Mouse (Mus musculus) gastrocnemius, postnatal 36 days (tissue): ENCODE results near the gene Dmrta2. TPM values are rescaled to one million over a fixed set of nuclear protein-coding genes. Genes with fewer than 3 reads are reported as not detected.

Source experiments
- DNase-seq, 2 experiments: peaks; one replicate each; pipeline ENCODE4 v3.0.0; 2022
- intact Hi-C: fragments of 180-260 bp; cut with DNase I; formaldehyde crosslinking; loops from one replicate; pipeline ENCODE4 v1.15.1; 2025
- long read RNA-seq, 2 experiments: library from polyadenylated mRNA; stranded (forward); transcript quantifications; one replicate each; pipeline ENCODE4 v2.0.0; 2021
- total RNA-seq, 2 experiments: library from RNA; stranded (reverse); gene quantifications; 2 replicates each; pipeline ENCODE4 v1.2.3; 2021

Dmrta2 gene
- not detected for total RNA-seq
- long read RNA-seq, experiment 1, result 0 reads
- long read RNA-seq, experiment 2, result 0 reads

GRCm38 (mm10) chr4:109977148-109978067 is at the start of gene Dmrta2:
Gene Dmrta2 (plus strand): TSS chr4:109978053.
- DNase-seq, result no peak
- intact Hi-C loops, result no loop called here

- DNase-seq, result no peak
- intact Hi-C loops, result no loop called here
Observed at GRCm38 (mm10) chr4:109929058-109929457, 48.8 kb upstream of the Dmrta2 start.

GRCm38 (mm10) chr4:109930445-109930844 is 47.4 kb upstream of the Dmrta2 start:
- intact Hi-C loops, result no loop called here
- DNase-seq, result no peak

GRCm38 (mm10) chr4:109930935-109931334 is 46.9 kb upstream of the Dmrta2 start:
- intact Hi-C loops, result no loop called here
- DNase-seq, result no peak

- no peak for DNase-seq
- intact Hi-C loops, result no loop called here
Observed at GRCm38 (mm10) chr4:109936557-109936956, 41.3 kb upstream of the Dmrta2 start.

- intact Hi-C loops, result no loop called here
Observed at GRCm38 (mm10) chr4:109939291-109939690, 38.6 kb upstream of the Dmrta2 start.

GRCm38 (mm10) chr4:109945554-109945953 is 32.3 kb upstream of the Dmrta2 start:
- DNase-seq, result no peak
- intact Hi-C loops, result no loop called here

More at GRCm38 (mm10) chr4:109939291-109939690, 38.6 kb upstream of the Dmrta2 start:
- no peak for DNase-seq

GRCm38 (mm10) chr4:109949307-109949706 is 28.5 kb upstream of the Dmrta2 start:
- no peak for DNase-seq
- intact Hi-C loops, result no loop called here

- DNase-seq, result no peak
- intact Hi-C loops, result no loop called here
Observed at GRCm38 (mm10) chr4:109953509-109953908, 24.3 kb upstream of the Dmrta2 start.

- intact Hi-C loops, result no loop called here
Observed at GRCm38 (mm10) chr4:109960201-109960935, 17.5 kb upstream of the Dmrta2 start.

GRCm38 (mm10) chr4:109963570-109964279 is 14.1 kb upstream of the Dmrta2 start:
- intact Hi-C loops, result no loop called here
- DNase-seq, result no peak

More at GRCm38 (mm10) chr4:109960201-109960935, 17.5 kb upstream of the Dmrta2 start:
- DNase-seq, result no peak

- no peak for DNase-seq
- intact Hi-C loops, result no loop called here
Observed at GRCm38 (mm10) chr4:109969561-109969960, 8.3 kb upstream of the Dmrta2 start.

GRCm38 (mm10) chr4:109973991-109974654 is 3.7 kb upstream of the Dmrta2 start:
- intact Hi-C loops, result loop anchor here (5.0 kb wide), 1 partner anchor 487 kb away; no protein-coding TSS in a partner anchor
- no peak for DNase-seq

- DNase-seq, result no peak
- intact Hi-C loops, result loop anchor here (5.0 kb wide), 1 partner anchor 488 kb away; no protein-coding TSS in a partner anchor
Observed at GRCm38 (mm10) chr4:109974655-109975380, 3.0 kb upstream of the Dmrta2 start.

- intact Hi-C loops, result no loop called here
- no peak for DNase-seq
Observed at GRCm38 (mm10) chr4:109975381-109976240, 2.2 kb upstream of the Dmrta2 start.

GRCm38 (mm10) chr4:109976273-109977147 is 1.3 kb upstream of the Dmrta2 start:
- intact Hi-C loops, result no loop called here
- DNase-seq, result no peak

- intact Hi-C loops, result no loop called here
- no peak for DNase-seq
Observed at GRCm38 (mm10) chr4:109978068-109978857, 410 bp downstream of the Dmrta2 start.
